8 mouse cellular contexts compared by ENCODE assay signal in the genomic region with DNA sequence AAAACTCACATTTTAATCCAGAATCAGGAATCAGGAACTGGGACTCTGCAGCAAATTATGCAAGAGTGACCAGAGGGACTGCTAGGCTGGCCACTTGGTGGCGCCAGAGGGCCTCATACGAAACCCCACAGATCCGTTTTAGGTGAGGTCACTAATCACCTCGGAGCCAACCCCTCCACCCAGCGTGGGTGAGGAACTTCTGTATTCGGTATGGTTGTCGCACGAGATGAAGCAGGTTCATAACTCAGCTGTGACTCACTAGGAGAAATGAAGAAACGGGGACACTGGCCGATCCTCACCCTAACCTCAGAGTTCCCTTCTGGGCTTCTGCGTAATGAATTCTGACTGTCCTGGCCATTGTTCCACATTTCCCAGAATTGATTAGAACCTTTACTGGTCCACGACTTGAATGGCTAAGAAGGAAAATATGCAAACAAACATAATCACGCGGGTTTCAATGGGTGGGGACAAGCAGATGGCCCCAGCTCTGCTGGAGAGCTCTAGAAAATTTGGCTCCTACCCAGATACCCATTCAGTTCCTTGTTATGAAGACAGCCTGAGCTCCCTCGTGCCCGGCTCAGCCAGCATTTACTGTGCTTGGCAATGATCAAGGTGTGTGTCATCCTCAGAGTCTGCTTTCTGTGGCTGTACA.
A peak's percentile ranks its signal among the peaks of the same experiment; 100 is the strongest.
DNase-seq lines count a peak whose midpoint lies in the region; ATAC-seq lines count a peak whose summit lies in the region.

No protein-coding gene starts in this region.

- WGBS in liver, embryonic 11.5 days: 30% methylated on average over 16 of the region's 16 CpGs
- WGBS in neural tube, embryonic 14.5 days: 29% methylated on average over 16 of the region's 16 CpGs

- no peak overlapping the region for H3K4me3 ChIP-seq in liver, embryonic 11.5 days (ENCODE audit: low read depth, low read length)
- no peak overlapping the region for H3K4me3 ChIP-seq in neural tube, embryonic 14.5 days (ENCODE audit: low read depth, low read length)

- H3K9ac ChIP-seq in liver, embryonic 11.5 days (ENCODE audit: low read depth, low read length): no peak overlapping the region
- H3K9ac ChIP-seq in neural tube, embryonic 14.5 days (replicated peaks; ENCODE audit: low read depth, low read length): no peak overlapping the region

- DNase-seq in 3134 (ENCODE audit: extremely low read depth, insufficient read length, low spot score): peak; percentile 90
- peak; percentile 74 for DNase-seq in adrenal gland, adult 2 months
- peak; percentile 46 for DNase-seq in embryo, embryonic 11.5 days (ENCODE audit: low read depth, low spot score)
- DNase-seq in gastrocnemius, postnatal 4 days (ENCODE audit: low spot score in 2 of 2): peak; percentile 71 to 88
- peak; percentile 53 for DNase-seq in kidney, adult 9 months
- DNase-seq in liver, embryonic 11.5 days (ENCODE audit: low spot score): peak; percentile 44
- peak; percentile 36 for DNase-seq in thymus, postnatal 0 days (ENCODE audit: low spot score)

- no peak overlapping the region for H3K4me2 ChIP-seq in liver, embryonic 11.5 days
- 0 out of 2 replicates have a peak overlapping the region, but pooled peaks have one; percentile 5 for H3K4me2 ChIP-seq in neural tube, embryonic 14.5 days (ENCODE audit: low read depth, low read length)

- H3K4me1 ChIP-seq in liver, embryonic 11.5 days (replicated peaks; ENCODE audit: control insufficient read depth, insufficient read depth, low read length): no peaks in the 10 kb centered on the region
- no peaks in the 10 kb centered on the region for H3K4me1 ChIP-seq in neural tube, embryonic 14.5 days (ENCODE audit: control insufficient read depth, insufficient read depth, low read length)

- no peaks in the 10 kb centered on the region for H3K27me3 ChIP-seq in liver, embryonic 11.5 days (replicated peaks; ENCODE audit: control insufficient read depth, insufficient read depth, low read length)
- H3K27me3 ChIP-seq in neural tube, embryonic 14.5 days (ENCODE audit: control insufficient read depth, insufficient read depth, low read length): no peaks in the 10 kb centered on the region

- no peaks in the 10 kb centered on the region for H3K9me3 ChIP-seq in liver, embryonic 11.5 days (ENCODE audit: control insufficient read depth, low read length)
- no peaks in the 10 kb centered on the region for H3K9me3 ChIP-seq in neural tube, embryonic 14.5 days (ENCODE audit: control insufficient read depth, low read length)

- H3K36me3 ChIP-seq in liver, embryonic 11.5 days (ENCODE audit: control insufficient read depth, insufficient read depth, low read length): no peaks in the 10 kb centered on the region
- H3K36me3 ChIP-seq in neural tube, embryonic 14.5 days (ENCODE audit: control insufficient read depth, insufficient read depth, low read length): no peaks in the 10 kb centered on the region

- ATAC-seq in liver, embryonic 11.5 days (replicated peaks; ENCODE audit: low FRiP score): no peak
- ATAC-seq in neural tube, embryonic 14.5 days (ENCODE audit: low read depth): peak; percentile 74; the same call in 1 of the 2 replicates

- no peak overlapping the region for H3K27ac ChIP-seq in liver, embryonic 11.5 days (ENCODE audit: low read depth, low read length)
- no peak overlapping the region for H3K27ac ChIP-seq in neural tube, embryonic 14.5 days (ENCODE audit: low read depth, low read length)

Comparison
In these comparisons a context has a peak if more than half of its experiments do, and no peak if none do; other contexts are left out.
1. DNase-seq: peak in every context shown above with its lines; median percentile 90 in 3134; 80 in gastrocnemius, postnatal 4 days; 74 in adrenal gland, adult 2 months; 53 in kidney, adult 9 months; 46 in embryo, embryonic 11.5 days; 44 in liver, embryonic 11.5 days; 36 in thymus, postnatal 0 days.